Mouse (Mus musculus) Muller cell, postnatal 12 days (primary cell): ENCODE measurements at regions not wholly inside any gene's neighbourhood (a gene's known extent, or its start where the extent isn't known, plus 50 kb on each side); places are given as distances from the start of the nearest gene placed in this dataset.

ENCODE experiments used
- DNase-seq: peaks from one replicate; pipeline ENCODE4 v3.0.0-alpha.2; 2015; ENCODE audit errors: inconsistent ontology term

DNA sequence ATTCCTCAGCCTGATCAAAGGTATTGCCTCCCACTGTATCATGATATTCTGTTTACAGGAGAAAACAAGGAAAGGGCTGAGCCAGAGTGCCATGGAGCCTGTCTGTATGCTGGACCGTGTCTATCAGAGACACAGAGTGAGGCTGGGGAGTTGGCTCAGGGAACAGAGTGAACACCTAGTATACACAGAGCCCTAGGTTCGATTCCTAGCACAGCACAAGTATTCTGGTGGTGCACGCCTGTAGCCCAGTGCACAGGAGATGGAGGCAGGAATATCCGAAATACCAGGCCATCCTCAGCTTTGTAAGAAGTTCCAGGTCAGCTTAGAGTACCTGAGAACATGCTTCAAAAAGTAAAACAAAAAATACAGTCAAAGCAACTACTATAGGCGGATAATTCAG is 237.2 kb upstream of the Adgrl2 start:
- no peak for DNase-seq

DNA sequence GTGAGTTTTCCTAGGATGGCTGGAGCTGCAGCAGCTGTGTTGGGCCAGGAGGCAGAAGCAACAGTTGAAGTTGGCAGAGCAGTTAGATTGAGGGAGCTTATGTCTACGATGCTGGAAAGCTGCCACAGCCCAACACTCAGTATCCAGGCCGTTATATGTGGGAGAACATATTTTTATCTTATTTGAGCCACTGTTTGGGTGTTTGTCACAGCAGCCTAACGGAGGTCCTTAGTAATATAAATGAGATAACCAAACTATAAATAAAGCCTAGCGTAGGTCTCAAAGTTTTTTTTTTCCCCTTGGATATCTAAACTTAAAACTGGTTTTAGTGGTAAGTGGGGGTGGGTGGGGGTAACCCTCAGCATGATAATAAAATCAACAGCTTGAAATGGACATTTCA is 236.4 kb upstream of the Adgrl2 start:
- DNase-seq, result no peak

DNA sequence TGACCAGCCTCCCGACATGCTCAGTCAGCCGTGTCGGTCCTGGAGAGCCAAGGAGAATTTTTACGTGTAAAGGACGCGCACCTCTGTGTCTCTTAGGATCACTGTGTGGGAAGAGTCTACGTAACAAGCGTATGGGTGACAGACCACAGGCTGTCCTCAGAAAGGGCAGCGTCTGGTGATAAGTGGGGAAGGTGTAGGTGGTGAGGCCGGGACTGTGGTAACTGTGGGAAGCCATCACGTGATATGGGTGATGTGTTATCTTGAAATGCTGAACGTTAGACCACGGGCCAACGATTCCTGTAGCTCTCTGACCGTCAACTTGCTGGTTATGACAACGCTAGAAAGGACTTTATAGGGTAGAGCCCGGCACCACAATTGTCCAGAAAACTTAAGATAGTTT is 235.3 kb upstream of the Adgrl2 start:
- no peak for DNase-seq

DNA sequence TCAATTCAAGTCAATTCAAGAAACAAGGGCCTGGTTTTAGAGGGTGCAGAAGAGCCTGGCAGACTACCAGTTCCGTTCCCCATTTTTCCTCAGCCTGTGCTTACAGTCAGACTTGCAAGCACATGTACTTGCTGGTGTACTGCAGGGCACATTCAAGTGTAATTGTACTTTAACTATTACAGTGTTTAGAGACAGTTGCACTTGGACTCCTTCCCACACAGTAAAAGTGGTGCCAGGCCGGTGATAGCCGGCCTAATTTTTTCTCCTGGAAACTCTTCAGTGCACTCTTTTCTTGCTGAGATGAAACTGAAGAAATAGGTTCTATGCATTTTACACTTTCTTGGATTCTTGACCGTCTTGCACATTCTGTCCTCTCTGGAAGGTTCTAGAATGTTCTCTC is 233.9 kb upstream of the Adgrl2 start:
- no peak for DNase-seq

DNA sequence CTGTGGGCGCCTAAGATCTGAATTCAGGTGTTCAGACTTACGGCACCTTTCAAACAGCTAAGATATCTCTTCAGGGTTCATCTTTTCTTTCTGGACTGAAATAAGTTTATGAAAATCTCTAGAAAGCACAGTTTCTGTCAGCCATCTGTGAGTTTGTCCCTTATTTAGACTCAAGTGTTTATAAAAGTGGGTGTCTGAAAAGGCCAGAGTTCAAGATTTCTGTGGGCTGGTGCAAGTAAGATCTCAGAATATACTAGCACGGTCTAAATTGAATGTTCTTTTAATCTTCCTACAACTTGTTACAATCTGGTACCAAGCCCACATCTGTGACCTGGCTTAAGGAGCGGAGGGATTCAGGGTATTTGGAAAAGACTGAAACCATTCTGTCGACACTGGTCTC is 233.4 kb upstream of the Adgrl2 start:
- DNase-seq, result no peak

DNA sequence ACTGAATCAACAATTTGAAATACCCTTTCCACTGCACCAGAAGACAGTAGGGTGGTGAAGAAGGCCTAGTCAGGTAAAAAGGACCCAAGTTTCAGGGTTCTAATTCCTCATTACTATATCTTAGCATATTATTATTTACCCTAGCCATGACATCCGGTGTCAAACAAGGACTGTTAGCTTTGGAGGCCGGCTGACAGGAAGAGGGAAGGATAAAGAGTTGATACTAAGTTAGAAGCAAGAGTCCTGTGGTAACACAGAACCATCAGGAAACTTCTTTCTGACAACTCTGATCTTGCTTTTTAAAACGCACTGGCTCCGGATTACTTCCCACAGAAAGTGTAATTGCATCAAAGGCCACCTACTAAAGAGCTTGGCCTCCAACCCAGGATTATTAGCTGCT is 230.6 kb upstream of the Adgrl2 start:
- no peak for DNase-seq

DNA sequence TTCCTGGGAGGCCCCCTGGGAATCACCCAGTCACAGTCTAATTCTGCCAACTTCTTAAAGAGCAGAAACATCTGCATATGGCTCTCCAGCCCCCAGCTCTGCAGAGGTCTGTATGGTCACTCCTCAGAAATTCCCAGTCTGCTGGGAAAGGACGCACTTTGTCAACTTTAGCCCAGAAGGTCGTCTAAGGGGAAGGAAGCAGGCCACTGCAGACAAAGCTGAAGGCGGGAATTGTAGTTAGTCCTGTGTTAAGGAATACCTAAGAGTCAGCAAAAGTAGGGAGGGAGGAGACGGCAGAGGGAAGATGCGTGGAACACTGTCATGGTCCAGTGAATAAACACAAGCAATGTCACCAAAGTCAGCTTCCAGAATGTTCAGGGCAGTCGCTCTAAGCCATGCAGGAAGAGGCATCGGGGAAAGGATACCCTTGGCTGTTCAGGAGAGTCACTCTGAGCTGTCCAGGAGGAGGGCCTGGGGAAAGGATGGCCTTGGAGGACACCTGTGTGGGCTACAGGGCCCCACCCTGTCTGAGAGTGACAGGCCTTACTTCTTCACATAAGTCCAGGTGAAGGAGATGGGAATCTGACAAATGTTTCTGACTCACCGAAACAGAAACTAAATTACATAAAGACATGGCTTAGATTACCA is 230.1 kb upstream of the Adgrl2 start:
- no peak for DNase-seq

DNA sequence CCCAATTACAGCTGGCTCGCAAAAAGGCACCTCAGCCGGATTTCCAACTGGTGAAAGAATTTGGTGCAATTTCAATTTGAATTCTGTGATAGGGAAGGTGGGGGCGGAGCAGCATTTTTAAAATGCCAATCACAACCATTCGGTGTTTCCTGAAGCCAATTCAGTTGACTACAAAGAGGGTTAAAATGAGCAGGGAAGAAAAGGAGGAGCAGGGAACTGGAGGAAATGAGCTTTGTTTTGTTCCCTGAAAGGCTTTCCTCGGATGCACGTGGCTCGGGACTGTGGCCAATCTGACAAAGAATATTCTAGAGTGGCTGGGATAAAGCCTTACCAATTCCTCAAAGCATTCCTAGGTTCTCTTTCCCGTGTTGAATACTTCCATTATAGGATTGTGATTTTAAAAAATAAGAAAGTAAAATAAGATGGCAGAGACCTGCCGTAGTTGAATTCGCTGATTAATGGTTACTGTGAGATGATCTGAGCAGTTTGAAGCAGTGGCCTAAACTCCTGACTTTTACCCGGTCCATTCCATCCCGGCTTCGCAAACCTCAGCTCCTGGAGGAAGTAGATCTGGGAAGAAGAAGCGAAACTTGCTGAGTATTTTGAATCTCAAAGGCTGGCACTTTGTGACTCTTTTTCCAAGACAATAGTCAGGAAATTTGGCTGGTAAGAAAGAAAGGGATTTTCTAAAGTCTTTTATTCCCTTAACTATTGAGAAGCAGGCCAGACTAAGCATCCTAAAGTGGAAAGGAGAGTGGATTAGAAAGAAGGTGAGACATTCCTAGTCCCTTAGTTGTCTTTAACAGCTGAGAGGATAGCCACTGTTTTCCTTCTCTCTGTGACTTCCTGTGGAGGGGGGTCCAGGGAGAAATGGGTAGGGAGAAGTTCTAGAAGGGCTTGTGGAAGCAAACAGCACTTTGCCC is 229.3 kb upstream of the Adgrl2 start:
- DNase-seq, result peak; percentile 78

DNA sequence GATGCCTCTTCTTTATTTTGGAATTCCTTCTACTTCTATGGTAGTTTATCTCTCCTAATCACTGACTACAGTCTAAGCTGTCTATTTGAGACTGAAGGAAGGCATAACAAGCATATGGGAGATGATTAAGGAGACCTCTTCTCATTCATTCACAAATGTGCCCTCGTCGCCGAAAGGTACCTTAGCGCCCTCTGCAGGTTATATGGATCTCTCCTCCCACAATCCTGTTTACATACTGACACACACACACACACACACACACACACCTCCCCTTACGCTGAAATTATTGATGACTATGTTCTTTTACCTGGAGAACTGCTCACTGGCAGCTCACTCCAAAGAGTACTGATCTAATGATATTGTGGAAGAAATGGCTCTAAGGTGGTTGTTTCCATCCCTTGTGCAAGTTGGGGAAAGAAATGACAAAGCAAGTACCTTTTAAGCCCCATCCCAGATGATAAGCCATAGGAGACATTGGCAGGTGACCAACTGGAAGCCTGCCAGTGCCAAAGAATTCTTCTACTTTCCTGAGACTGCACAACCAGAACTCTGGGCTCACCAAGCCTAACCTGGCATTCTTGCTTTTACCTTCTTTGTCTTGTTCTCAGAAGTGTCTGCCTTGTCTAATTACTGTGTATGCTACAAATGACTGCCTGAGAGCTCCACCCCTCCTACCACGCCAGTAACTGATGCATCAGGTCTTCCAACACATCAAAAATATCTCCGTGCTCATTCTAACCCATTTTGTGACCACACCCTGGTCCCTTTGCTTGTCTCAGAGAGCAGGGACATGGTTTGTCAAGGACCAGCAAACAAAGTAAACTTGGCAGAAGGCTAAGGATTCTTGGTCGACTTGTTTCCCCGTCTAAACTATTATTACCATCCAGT is 227.8 kb upstream of the Adgrl2 start:
- no peak for DNase-seq

DNA sequence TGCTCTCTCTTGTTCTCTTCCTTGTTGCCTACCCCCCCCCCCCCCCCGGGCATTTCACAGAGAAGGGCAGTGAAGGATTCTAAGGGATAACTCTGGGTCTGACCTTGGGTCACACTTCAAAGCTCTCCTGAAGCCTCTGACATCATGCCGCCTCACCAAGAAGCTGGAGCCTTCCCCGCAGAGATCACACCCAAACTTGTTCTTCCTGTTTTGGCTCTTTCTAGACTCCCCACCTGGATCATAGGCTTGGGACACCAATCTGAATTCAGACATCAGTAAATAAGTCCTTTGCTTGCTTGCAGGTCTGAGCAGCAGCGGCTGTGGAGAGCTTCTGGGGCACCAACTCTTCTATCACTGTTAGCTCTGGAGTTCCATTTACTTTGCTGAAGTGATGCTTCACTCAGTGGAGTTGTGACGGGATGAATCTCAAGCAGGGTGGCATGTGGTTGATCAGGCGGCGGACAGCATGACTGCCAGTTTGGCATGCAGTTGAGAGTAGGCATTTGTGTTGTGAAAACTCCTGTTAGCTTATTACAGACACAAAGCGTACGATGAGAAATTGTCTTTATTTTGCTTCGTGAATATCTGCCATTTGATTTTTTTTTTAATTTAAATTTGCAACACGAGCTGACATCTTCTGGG is 226.5 kb upstream of the Adgrl2 start:
- DNase-seq, result no peak

DNA sequence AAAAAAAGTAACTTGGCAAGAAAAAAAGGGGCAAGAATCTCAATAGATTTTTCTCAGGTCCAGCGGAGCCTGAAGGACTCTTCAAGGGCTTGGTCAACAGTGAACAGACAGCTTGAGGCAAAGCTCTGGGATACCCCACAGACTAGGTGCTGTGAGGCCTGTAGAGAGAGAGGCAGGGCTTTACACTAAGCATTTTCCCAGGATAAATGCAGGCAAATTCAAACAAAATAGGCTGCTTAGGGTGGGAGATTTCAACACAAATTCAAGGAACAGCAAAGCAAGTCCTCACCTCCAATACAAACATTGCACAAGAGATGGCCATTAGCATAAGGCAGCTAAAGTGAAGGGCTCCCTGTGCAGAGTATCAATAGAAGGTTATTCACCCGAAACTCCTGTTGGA is 225.3 kb upstream of the Adgrl2 start:
- no peak for DNase-seq

DNA sequence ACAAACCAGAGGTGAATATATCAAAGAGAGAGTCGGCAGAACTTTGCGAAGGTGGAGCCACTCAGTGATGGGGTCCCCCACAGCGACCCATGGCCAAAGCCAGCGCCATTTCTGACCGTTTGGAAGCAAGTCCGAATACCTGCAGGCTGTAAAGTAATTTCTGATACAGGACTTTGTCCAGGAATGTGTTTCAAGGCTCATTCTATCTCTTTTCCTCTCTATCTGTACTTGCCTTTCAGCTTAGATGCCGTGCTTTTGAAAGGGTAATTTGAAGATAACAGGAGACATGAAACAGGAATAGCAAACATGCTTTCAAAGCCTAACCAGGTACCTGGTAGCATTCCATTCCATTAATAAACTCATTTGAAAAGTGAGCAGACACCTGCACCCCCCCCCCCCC is 221.6 kb upstream of the Adgrl2 start:
- DNase-seq, result no peak

DNA sequence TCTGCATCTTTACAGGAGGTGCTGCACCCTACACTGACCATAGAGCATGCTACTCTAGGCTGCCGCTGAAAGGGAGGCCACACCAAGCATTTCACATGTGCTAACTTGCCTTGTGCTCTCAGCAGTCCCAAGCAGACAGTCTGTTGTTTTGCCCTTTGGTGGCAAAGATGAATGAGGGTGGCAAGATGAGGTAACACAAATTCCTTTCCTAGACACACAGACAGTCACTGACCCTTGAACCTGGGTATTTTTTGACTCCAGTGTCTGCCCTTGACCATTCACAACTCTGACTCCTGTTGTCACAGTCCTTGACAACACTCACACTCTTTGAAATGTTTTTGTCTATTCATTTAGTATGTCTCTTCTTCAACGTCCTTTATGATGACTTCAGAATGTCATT is 218.9 kb upstream of the Adgrl2 start:
- DNase-seq, result no peak

DNA sequence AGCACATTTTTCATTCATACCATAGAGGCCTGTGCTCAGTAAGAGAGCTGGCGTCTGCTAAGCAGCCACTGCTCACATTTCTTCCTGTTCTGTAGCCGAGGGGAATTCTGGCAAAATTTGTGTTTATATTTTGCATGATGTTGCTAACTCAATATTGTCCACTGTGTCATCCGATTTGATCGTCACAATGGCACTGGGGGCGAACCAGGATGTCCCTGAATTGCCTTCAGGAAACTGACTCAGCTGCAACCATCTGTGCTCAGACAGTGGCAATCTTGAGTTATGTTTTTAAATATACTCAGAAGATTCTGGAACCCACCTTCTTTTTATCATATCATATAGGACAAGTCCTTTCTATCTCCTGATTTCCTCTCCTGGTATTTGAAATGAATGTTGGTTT is 213.1 kb upstream of the Adgrl2 start:
- no peak for DNase-seq

DNA sequence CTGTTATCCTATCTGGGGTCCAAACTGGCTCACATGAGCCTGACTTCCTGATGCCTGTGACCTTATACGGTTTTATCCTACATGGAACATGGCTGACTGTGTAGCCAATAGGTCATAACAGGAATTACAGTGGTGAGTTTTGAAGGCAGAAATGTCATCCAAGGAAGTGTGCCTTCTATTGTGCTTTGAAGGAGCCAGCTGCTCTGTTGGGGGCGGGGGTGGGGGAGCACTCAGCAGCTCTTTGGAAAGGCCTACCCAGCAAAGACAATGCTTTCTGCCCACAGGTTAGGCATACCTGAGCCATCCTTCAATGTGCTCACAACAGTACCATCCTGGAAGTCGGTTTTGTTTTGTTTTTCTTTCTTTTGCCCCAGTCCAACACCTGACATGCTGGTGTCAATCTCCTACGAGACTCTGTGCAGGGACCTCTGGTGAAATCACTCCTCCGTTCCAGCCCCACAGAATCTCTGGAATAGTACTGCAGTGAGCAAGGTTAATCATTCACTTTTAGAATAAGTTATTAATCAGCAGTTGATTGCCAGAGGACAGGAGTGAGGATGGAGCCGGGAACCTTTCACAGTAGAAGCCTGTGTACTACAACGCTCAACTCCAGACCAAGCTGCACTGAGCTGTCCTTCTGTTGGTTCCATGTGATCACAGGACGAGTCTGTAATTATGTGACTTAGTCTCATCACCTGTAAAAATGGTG is 206.3 kb upstream of the Adgrl2 start:
- DNase-seq, result no peak

DNA sequence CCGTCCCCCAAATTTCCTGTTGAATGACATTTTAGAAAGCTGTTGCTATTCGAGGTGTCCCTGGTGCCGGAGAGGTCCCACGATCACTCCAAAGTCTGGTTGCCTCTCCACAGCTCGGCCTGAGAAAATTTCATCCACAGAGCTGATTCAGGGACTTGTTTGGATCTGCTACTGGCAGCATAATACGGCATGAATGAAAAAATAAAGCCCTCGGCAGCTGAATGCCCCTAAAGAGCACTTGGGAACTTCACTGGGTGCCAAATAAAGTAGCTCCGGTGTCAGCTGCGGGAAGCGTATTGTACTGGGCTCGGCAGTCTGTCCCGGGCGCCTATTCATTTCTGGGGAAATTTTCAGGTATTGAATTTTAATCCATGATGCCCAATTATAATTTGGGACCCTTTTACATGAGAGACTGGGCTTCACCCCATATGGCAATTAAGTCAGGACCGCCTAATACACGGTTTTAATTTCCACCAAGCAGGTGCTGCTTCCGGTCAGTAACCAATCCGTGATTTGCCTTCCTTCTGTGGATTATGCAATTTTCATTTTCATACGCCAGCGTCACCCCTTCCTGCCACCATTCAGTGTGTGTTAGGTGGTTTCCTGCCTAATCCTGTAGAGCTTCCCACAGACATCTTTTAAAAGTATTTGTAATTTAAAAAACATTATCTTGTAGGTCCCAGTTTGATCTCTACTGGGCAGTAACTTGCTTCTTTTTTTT is 200.7 kb upstream of the Adgrl2 start:
- no peak for DNase-seq

DNA sequence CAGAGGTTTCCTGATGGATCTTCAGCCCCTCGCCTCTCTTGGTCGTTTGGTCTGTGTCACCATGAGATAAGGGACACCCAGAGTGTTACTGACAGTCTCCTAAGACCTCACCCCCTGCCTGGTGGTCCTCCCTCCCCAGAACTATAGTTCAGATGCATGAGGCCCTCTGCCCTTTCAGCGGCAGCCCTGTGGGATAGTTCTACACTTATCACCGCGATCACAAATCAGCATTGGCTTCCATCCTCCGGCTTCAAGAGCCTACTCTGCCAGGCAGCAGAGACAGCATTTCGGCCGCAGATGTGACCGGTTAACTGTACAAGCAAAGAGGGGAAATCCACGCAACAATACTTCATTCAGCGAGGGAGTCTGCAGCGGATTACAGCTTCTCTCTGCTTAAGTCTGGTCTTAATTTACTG is 193.8 kb upstream of the Adgrl2 start:
- no peak for DNase-seq

DNA sequence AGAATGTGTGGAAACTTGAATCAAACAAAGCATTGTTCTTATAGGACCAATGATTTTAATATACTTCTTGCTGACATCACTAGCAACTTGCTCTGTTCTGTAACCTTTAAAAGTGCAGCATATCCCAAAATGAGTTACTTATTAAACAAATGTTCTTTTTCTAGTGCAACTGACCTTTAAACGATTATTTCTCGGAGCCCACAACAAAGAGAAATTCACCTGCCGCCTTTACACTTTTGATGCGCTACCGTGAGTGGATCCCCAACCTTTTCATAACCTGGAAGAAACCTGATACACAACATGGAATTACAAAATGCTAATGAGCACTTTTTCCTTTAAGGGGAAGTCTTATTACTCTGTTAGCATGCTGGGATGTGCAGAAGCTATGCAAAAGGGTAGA is 191.7 kb upstream of the Adgrl2 start:
- DNase-seq, result no peak

DNA sequence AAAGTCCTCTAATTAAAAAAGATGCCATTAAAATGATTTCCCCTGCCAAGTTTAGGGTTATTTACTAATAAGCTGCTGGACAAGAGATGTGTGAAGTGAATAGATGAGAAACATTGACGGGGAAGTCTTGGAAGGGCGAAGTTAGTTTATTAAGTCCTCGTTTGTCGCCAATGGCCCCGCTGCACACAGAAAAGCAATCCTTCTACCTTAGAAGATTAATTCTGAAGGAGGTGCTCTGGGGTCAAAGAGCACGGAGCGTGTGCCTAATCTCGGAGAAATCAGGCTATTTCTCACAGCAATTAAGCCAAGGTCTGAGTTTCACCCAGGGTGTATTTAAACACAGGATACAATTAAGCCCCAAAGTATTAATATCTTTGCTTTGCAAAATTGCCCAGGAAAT is 189.8 kb upstream of the Adgrl2 start:
- no peak for DNase-seq

DNA sequence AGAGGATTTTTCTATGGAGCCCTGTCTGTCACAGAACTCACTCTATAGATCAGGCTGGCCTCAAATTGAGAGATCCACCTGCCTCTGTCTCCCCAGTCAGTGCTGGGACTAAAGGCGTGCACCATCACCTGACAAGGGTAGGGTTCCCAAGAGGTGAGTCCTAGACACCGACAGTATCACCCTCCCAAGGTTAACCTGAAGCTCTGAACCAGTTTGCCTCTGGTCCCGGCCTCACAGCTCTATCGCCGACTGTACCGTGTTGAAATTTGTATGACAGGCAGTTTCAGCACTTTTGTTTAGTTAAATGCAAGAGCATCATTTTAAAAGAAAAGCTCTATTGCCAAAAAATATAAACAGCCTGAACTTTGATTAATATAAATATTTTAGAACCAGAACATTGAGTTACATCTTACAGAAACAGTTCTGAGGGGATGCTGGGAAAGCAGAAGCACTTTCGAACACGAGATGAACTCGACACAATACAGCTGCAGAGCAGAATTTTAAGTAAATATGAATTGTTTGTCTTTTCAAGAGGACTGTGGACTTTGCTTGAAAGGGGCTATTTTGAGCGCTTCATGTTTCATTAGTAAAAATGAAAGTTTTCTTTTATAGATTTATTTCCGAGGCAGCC is 189.2 kb upstream of the Adgrl2 start:
- no peak for DNase-seq
